Comparison of ENCODE assay signal across 22 mouse cellular contexts in genomic region chr5:31620326-31620725, GRCm38 (mm10).
"Had no signal": no experiment of that assay in that cellular context is flagged by ENCODE, and none has a peak within 500 bp of the region (broad histone marks: within the 10 kb centered on the region; RNA-seq: fewer than 3 reads in every experiment).

No protein-coding gene starts in this region.

- ATAC-seq: hindbrain, embryonic 16.5 days; hindbrain, postnatal 0 days; inflammation-experienced regulatory T-cells, adult 6 months; intestine, embryonic 15.5 days; intestine, embryonic 16.5 days; intestine, postnatal 0 days had no signal

- DNase-seq: heart, postnatal 10 days; heart, postnatal 14 days; heart, postnatal 36 days; heart, postnatal 4 days; kidney, adult 11 months; kidney, adult 18-20 months; kidney, adult 2 months; kidney, adult 8-10 months; kidney, adult 9 months; kidney, postnatal 10 days; kidney, postnatal 14 days; kidney, postnatal 25 days; kidney, postnatal 36 days; kidney, postnatal 4 days; layer of hippocampus, adult 9-11 months; layer of hippocampus, postnatal 36 days had no signal
